8 mouse cellular contexts compared by ENCODE assay signal in genomic region chr4:117483931-117484255, GRCm38 (mm10). TPM values are rescaled to one million over a fixed set of nuclear protein-coding genes. Genes with fewer than 3 reads are reported as not detected.
DNase-seq lines count a peak whose midpoint lies in the region; ATAC-seq and TF ChIP-seq lines count a peak whose summit lies in the region.

No protein-coding gene starts in this region.

- H3K36me3 ChIP-seq in thymus, adult 2 months (ENCODE audit: control insufficient read depth, insufficient read depth, low read length) = no peaks in the 10 kb centered on the region
- H3K36me3 ChIP-seq in embryonic facial prominence, embryonic 12.5 days = no peaks in the 10 kb centered on the region
- H3K36me3 ChIP-seq in limb, embryonic 10.5 days = peaks cover 3% of the 10 kb centered on the region; the same call in 1 of the 2 replicates
- no peaks in the 10 kb centered on the region for H3K36me3 ChIP-seq in midbrain, postnatal 0 days (ENCODE audit: insufficient read depth, low read length)

- H3K27ac ChIP-seq in thymus, adult 2 months (ENCODE audit: control insufficient read depth, insufficient read depth, low read length) = no peak overlapping the region
- no peak overlapping the region for H3K27ac ChIP-seq in embryonic facial prominence, embryonic 12.5 days
- H3K27ac ChIP-seq in limb, embryonic 10.5 days = peak overlapping the region; percentile 82
- H3K27ac ChIP-seq in midbrain, postnatal 0 days (ENCODE audit: low read depth, low read length) = no peak overlapping the region

- H3K9me3 ChIP-seq in embryonic facial prominence, embryonic 12.5 days = no peaks in the 10 kb centered on the region
- no peaks in the 10 kb centered on the region for H3K9me3 ChIP-seq in limb, embryonic 10.5 days (replicated peaks)
- no peaks in the 10 kb centered on the region for H3K9me3 ChIP-seq in midbrain, postnatal 0 days (ENCODE audit: low read length)

- H3K4me3 ChIP-seq in thymus, adult 2 months (ENCODE audit: control insufficient read depth, insufficient read depth, low read length) = peak overlapping the region; percentile 50
- H3K4me3 ChIP-seq in embryonic facial prominence, embryonic 12.5 days = peak overlapping the region; percentile 50
- peak overlapping the region; percentile 59 for H3K4me3 ChIP-seq in limb, embryonic 10.5 days
- peak overlapping the region; percentile 45 for H3K4me3 ChIP-seq in midbrain, postnatal 0 days (ENCODE audit: low read depth, low read length)

- peak overlapping the region; percentile 96 for H3K4me2 ChIP-seq in embryonic facial prominence, embryonic 12.5 days (replicated peaks)
- H3K4me2 ChIP-seq in midbrain, postnatal 0 days (ENCODE audit: low read depth, low read length, poor library complexity, severe bottlenecking) = peak overlapping the region; percentile 86

- peaks cover 41% of the 10 kb centered on the region for H3K4me1 ChIP-seq in thymus, adult 2 months (replicated peaks; ENCODE audit: control insufficient read depth, insufficient read depth, low read length)
- no peaks in the 10 kb centered on the region; the same call in 1 of the 2 replicates for H3K4me1 ChIP-seq in embryonic facial prominence, embryonic 12.5 days
- H3K4me1 ChIP-seq in limb, embryonic 10.5 days = peaks cover 78% of the 10 kb centered on the region
- no peaks in the 10 kb centered on the region; the same call in 1 of the 2 replicates for H3K4me1 ChIP-seq in midbrain, postnatal 0 days (ENCODE audit: insufficient read depth, low read length)

- no peaks in the 10 kb centered on the region; the same call in 1 of the 2 replicates for H3K27me3 ChIP-seq in thymus, adult 2 months (ENCODE audit: control insufficient read depth, insufficient read depth, low read length)
- peaks cover 46% of the 10 kb centered on the region for H3K27me3 ChIP-seq in embryonic facial prominence, embryonic 12.5 days
- peaks cover 43% of the 10 kb centered on the region for H3K27me3 ChIP-seq in limb, embryonic 10.5 days (ENCODE audit: low read depth, poor library complexity, severe bottlenecking)
- H3K27me3 ChIP-seq in midbrain, postnatal 0 days (ENCODE audit: insufficient read depth, low read length) = peaks cover 27% of the 10 kb centered on the region

- WGBS in thymus, adult 2 months = 2% methylated on average over 15 of the region's 15 CpGs
- under 1% methylated on average over 15 of the region's 15 CpGs for WGBS in embryonic facial prominence, embryonic 12.5 days
- 1% methylated on average over 15 of the region's 15 CpGs for WGBS in limb, embryonic 10.5 days
- 1% methylated on average over 15 of the region's 15 CpGs for WGBS in midbrain, postnatal 0 days

- TF ChIP-seq POLR2A in thymus, adult 2 months (IDR thresholded peaks at IDR 0.05; ENCODE audit: control insufficient read depth, extremely low read depth, insufficient read depth, low read length, poor library complexity) = no peak

- no peak overlapping the region for H3K9ac ChIP-seq in embryonic facial prominence, embryonic 12.5 days
- H3K9ac ChIP-seq in midbrain, postnatal 0 days (replicated peaks; ENCODE audit: low read length, poor library complexity, severe bottlenecking) = peak overlapping the region; percentile 48; the same call in 1 of the 2 replicates

- ATAC-seq in embryonic facial prominence, embryonic 12.5 days (ENCODE audit: insufficient number of reproducible peaks, insufficient read depth, low FRiP score, low TSS enrichment) = no peak
- no peak for ATAC-seq in midbrain, postnatal 0 days (ENCODE audit: low FRiP score)

- intact Hi-C loops in heart, postnatal 10 days (cut with DNase I) = no loop called here

- no peak for DNase-seq in thymus, adult 2 months
- no peak for DNase-seq in thymus, postnatal 36 days
- peak; percentile 71 to 77 for DNase-seq in heart, postnatal 10 days
- DNase-seq in limb, embryonic 10.5 days (ENCODE audit: low spot score) = peak; percentile 63
- DNase-seq in midbrain, postnatal 0 days (ENCODE audit: low spot score) = peak; percentile 61
- no peak for DNase-seq in ovary, postnatal 36 days (ENCODE audit: low spot score)
- no peak for DNase-seq in layer of hippocampus, adult 18-20 months (ENCODE audit: low spot score in 2 of 2)

- TF ChIP-seq CTCF in thymus, adult 2 months (IDR thresholded peaks at IDR 0.05; ENCODE audit: borderline replicate concordance, control insufficient read depth, extremely low read depth, insufficient read depth, low read length, poor library complexity) = no peak
- TF ChIP-seq CTCF in midbrain, postnatal 0 days (IDR thresholded peaks at IDR 0.05) = no peak

RNA-seq across cellular contexts. Expression of gene Rnf220, which starts 13.0 kb away (rescaled TPM):
- 172 and 178 TPM in 2 replicates for polyA plus RNA-seq in thymus, adult 2 months (2012; rRNA removed)
- polyA plus RNA-seq in embryonic facial prominence, embryonic 12.5 days (2016; fragmentation: Nextera tagmentation; extraction: Ambion mirVana) = 106 and 107 TPM in 2 replicates
- 10 to 100 TPM; 42.0 to 43.3 TPM for total RNA-seq in heart, postnatal 10 days (2021)
- 100 and 106 TPM in 2 replicates for polyA plus RNA-seq in limb, embryonic 10.5 days (2016; fragmentation: Nextera tagmentation; extraction: Ambion mirVana)
- 174 and 192 TPM in 2 replicates for total RNA-seq in midbrain, postnatal 0 days (2014; rRNA removed)
- polyA plus RNA-seq in midbrain, postnatal 0 days (2015; fragmentation: Nextera tagmentation; extraction: Ambion mirVana) = 115 and 122 TPM in 2 replicates
- 100 to 1,000 TPM; 188 to 194 TPM for total RNA-seq in layer of hippocampus, adult 18-20 months (2021)

Comparison
In these comparisons a context has a peak if more than half of its experiments do, and no peak if none do; other contexts are left out.
1. DNase-seq: peak in heart, postnatal 10 days (2 of 2), limb, embryonic 10.5 days (single experiment) and midbrain, postnatal 0 days (single experiment); none in thymus, adult 2 months (single experiment), thymus, postnatal 36 days (0 of 2), ovary, postnatal 36 days (single experiment) and layer of hippocampus, adult 18-20 months (0 of 2).
2. Peak in every context shown above with its lines, with median percentiles within 50 percentile points of each other: H3K4me3 ChIP-seq.